Mouse (Mus musculus) lung, adult 18-20 months (tissue): Measurements from ENCODE around the gene Sema6b.

ENCODE experiments used
- DNase-seq, 2 experiments: peaks; one replicate each; pipeline ENCODE4 v3.0.0; 2022; ENCODE audit warnings: mixed read lengths in 2 of 2

The Sema6b gene

GRCm38 (mm10) chr17:56139858-56140595, at the start of gene Sema6b:
Sema6b (minus strand) TSS chr17:56140343.
- no peak for DNase-seq

- peak; percentile 37 to 52 for DNase-seq
These were observed 45.4 kb upstream of the Sema6b start for GRCm38 (mm10) chr17:56185281-56186141.

- peak; percentile 95 to 97 for DNase-seq
These were observed 43.5 kb upstream of the Sema6b start, which contains the start of gene Mydgf for GRCm38 (mm10) chr17:56183658-56184103. Mydgf (minus strand) TSS chr17:56183920.

- DNase-seq = no peak
These were observed 43.0 kb upstream of the Sema6b start for GRCm38 (mm10) chr17:56182975-56183657.

- DNase-seq = no peak
These were observed 35.3 kb upstream of the Sema6b start for GRCm38 (mm10) chr17:56175416-56175815.

- no peak for DNase-seq
These were observed 33.4 kb upstream of the Sema6b start for GRCm38 (mm10) chr17:56173401-56174046.

GRCm38 (mm10) chr17:56171881-56172280, 31.7 kb upstream of the Sema6b start:
- no peak for DNase-seq

GRCm38 (mm10) chr17:56171456-56171855, 31.3 kb upstream of the Sema6b start:
- no peak for DNase-seq

GRCm38 (mm10) chr17:56170636-56171035, 30.5 kb upstream of the Sema6b start:
- no peak for DNase-seq

- no peak for DNase-seq
These were observed 29.7 kb upstream of the Sema6b start for GRCm38 (mm10) chr17:56169830-56170229.

GRCm38 (mm10) chr17:56165671-56166070, 25.5 kb upstream of the Sema6b start:
- DNase-seq = no peak

- DNase-seq = no peak
These were observed 24.4 kb upstream of the Sema6b start for GRCm38 (mm10) chr17:56164510-56164909.

- peak in 1 of 2 experiments; percentile 35 for DNase-seq
These were observed 23.5 kb upstream of the Sema6b start for GRCm38 (mm10) chr17:56163523-56164102.

GRCm38 (mm10) chr17:56162231-56162774, 22.2 kb upstream of the Sema6b start, which contains the start of gene Tnfaip8l1:
Tnfaip8l1 (plus strand) TSS chr17:56162477.
- peak; percentile 97 for DNase-seq

GRCm38 (mm10) chr17:56159729-56160128, 19.6 kb upstream of the Sema6b start:
- peak; percentile 37 to 61 for DNase-seq

GRCm38 (mm10) chr17:56153643-56154042, 13.5 kb upstream of the Sema6b start:
- DNase-seq = peak; percentile 85 to 88

GRCm38 (mm10) chr17:56149897-56150296, 9.8 kb upstream of the Sema6b start:
- no peak for DNase-seq

- DNase-seq = no peak
These were observed 8.9 kb upstream of the Sema6b start for GRCm38 (mm10) chr17:56148790-56149618.

- DNase-seq = no peak
These were observed 8.1 kb upstream of the Sema6b start for GRCm38 (mm10) chr17:56148280-56148679.

- no peak for DNase-seq
These were observed 7.3 kb upstream of the Sema6b start for GRCm38 (mm10) chr17:56147420-56147819.

GRCm38 (mm10) chr17:56146131-56146530, 6.0 kb upstream of the Sema6b start:
- DNase-seq = no peak
